ENCODE assay signal across 8 mouse cellular contexts in genomic region chr11:60535676-60536075, GRCm38 (mm10). TPM values are rescaled to one million over a fixed set of nuclear protein-coding genes. Genes with fewer than 3 reads are reported as not detected.
DNase-seq lines count a peak whose midpoint lies in the region; ATAC-seq lines count a peak whose summit lies in the region.

No protein-coding gene starts in this region.

- no peaks in the 10 kb centered on the region for H3K27me3 ChIP-seq in heart, embryonic 15.5 days
- no peaks in the 10 kb centered on the region for H3K27me3 ChIP-seq in forebrain, embryonic 15.5 days
- H3K27me3 ChIP-seq in liver, embryonic 15.5 days = peaks cover 10% of the 10 kb centered on the region; the same call in 1 of the 2 replicates

- no peak for DNase-seq in heart, postnatal 14 days
- peak; percentile 66 for DNase-seq in adrenal gland, postnatal 10 days
- no peak for DNase-seq in left cerebral cortex, adult 18-20 months (ENCODE audit: low spot score in 2 of 2)
- DNase-seq in frontal cortex, adult 2 months (ENCODE audit: extremely low spot score in 1 of 2, low spot score in 1 of 2) = no peak
- no peak for DNase-seq in kidney, postnatal 10 days

- no peaks in the 10 kb centered on the region for H3K9me3 ChIP-seq in heart, embryonic 15.5 days (replicated peaks)
- H3K9me3 ChIP-seq in forebrain, embryonic 15.5 days = no peaks in the 10 kb centered on the region
- H3K9me3 ChIP-seq in liver, embryonic 15.5 days (replicated peaks) = no peaks in the 10 kb centered on the region

- H3K4me3 ChIP-seq in heart, embryonic 15.5 days = no peak overlapping the region
- H3K4me3 ChIP-seq in forebrain, embryonic 15.5 days = peak overlapping the region; percentile 90; the same call in 1 of the 2 replicates
- H3K4me3 ChIP-seq in liver, embryonic 15.5 days (replicated peaks) = no peak overlapping the region

- peak overlapping the region; percentile 70 for H3K4me2 ChIP-seq in heart, embryonic 15.5 days
- H3K4me2 ChIP-seq in forebrain, embryonic 15.5 days (replicated peaks) = peak overlapping the region; percentile 95
- peak overlapping the region; percentile 93; the same call in 1 of the 2 replicates for H3K4me2 ChIP-seq in liver, embryonic 15.5 days

- 88% methylated on average over 2 of the region's 2 CpGs for WGBS in heart, embryonic 15.5 days
- 89% methylated on average over 2 of the region's 2 CpGs for WGBS in forebrain, embryonic 15.5 days
- 84% methylated on average over 2 of the region's 2 CpGs for WGBS in liver, embryonic 15.5 days (ENCODE audit: insufficient replicate concordance)

- peaks cover 15% of the 10 kb centered on the region for H3K4me1 ChIP-seq in heart, embryonic 15.5 days (replicated peaks)
- peaks cover 30% of the 10 kb centered on the region for H3K4me1 ChIP-seq in forebrain, embryonic 15.5 days
- peaks cover 34% of the 10 kb centered on the region for H3K4me1 ChIP-seq in liver, embryonic 15.5 days (replicated peaks)

- ATAC-seq in heart, embryonic 15.5 days (replicated peaks; ENCODE audit: insufficient number of reproducible peaks, insufficient read depth, low FRiP score, low read depth) = no peak
- ATAC-seq in forebrain, embryonic 15.5 days (replicated peaks) = no peak
- no peak for ATAC-seq in liver, embryonic 15.5 days (ENCODE audit: insufficient read depth)

- H3K36me3 ChIP-seq in heart, embryonic 15.5 days = no peaks in the 10 kb centered on the region
- H3K36me3 ChIP-seq in forebrain, embryonic 15.5 days = no peaks in the 10 kb centered on the region
- no peaks in the 10 kb centered on the region for H3K36me3 ChIP-seq in liver, embryonic 15.5 days (replicated peaks)

- H3K9ac ChIP-seq in heart, embryonic 15.5 days = no peak overlapping the region
- H3K9ac ChIP-seq in forebrain, embryonic 15.5 days (replicated peaks) = peak overlapping the region; percentile 78; the same call in 1 of the 2 replicates
- no peak overlapping the region for H3K9ac ChIP-seq in liver, embryonic 15.5 days

- H3K27ac ChIP-seq in heart, embryonic 15.5 days = no peak overlapping the region; the same call in 1 of the 2 replicates
- peak overlapping the region; percentile 98 for H3K27ac ChIP-seq in forebrain, embryonic 15.5 days (replicated peaks)
- H3K27ac ChIP-seq in liver, embryonic 15.5 days (replicated peaks) = no peak overlapping the region

- intact Hi-C loops in heart, postnatal 14 days (cut with DNase I) = no loop called here

RNA-seq across cellular contexts. Expression of gene Alkbh5, which starts 0.5 kb away (rescaled TPM):
- 36.8 and 39.1 TPM in 2 replicates for polyA plus RNA-seq in heart, embryonic 15.5 days (2015; fragmentation: Nextera tagmentation; extraction: Ambion mirVana)
- total RNA-seq in heart, postnatal 14 days (2021) = 10 to 100 TPM; 72.5 to 74.1 TPM
- 10 to 100 TPM; 68.6 to 72.6 TPM for total RNA-seq in adrenal gland, postnatal 10 days (2021)
- 27.5 and 27.9 TPM in 2 replicates for polyA plus RNA-seq in forebrain, embryonic 15.5 days (2015; fragmentation: Nextera tagmentation; extraction: Ambion mirVana)
- 16.8 and 17.3 TPM in 2 replicates for polyA plus RNA-seq in liver, embryonic 15.5 days (2015; fragmentation: Nextera tagmentation; extraction: Ambion mirVana)
- total RNA-seq in left cerebral cortex, adult 18-20 months (2021) = 10 to 100 TPM; 61.0 to 62.5 TPM
- 19.0 and 19.3 TPM in 2 replicates for polyA plus RNA-seq in frontal cortex, adult 2 months (2012; rRNA removed)
